Mouse (Mus musculus) kidney, adult 2 months (tissue): ENCODE measurements around the gene Prtg.

Source experiments
- CTCF ChIP-seq: fragments of 200-500 bp; conservative IDR thresholded peaks from 2 replicates; pipeline ENCODE4 v1.5.1; 2011; ENCODE audit warnings: low read depth, mild to moderate bottlenecking, control low read depth, low read length, moderate library complexity, mixed read lengths; ENCODE audit not compliant: insufficient read depth, insufficient read length
- POLR2A ChIP-seq: fragments of 200-500 bp; IDR thresholded peaks from one replicate; pipeline ENCODE4 v1.6.1; 2011; ENCODE audit warnings: low read depth, low read length, control low read depth

DNA sequence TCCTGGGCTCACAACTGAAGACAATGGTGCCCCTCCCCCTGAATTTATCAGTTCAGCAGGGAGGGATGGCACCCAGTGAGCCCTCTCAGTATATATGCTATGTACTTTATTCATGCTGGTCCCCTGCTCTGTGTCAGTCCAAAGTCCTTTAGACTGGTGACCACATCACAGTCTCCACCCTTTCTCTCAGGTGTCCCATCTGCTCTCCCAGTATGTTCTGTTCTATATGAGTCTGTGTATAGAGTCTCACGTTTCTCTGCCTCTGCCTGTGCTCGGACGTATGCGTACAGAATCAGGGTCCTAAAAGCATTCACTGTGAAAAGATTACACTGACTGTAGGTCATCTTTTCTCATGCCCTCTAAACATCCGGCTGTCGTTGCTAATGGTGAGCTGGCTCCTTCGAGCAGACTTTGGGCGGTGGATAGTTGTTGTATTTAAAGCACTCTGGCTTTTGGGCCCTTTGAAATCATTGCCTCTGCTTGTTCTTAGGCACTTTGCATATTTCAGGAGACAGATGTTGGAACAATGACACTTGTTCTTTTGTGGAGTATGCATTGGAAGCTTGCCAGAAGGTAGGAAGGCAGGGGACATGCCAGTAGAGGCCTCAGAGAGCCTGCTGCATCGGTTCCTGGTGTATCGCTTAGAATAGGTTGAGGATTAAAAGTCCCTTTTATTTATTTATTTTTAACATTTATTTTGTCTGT, 27.5 kb downstream of the Prtg start:
- TF ChIP-seq CTCF = no peak
- no peak for TF ChIP-seq POLR2A
